Mouse (Mus musculus) hindbrain, embryonic 12.5 days (tissue): ENCODE data around the gene Mrc2. TPM values are rescaled to one million over a fixed set of nuclear protein-coding genes. Genes with fewer than 3 reads are reported as not detected.
A peak's percentile ranks its signal among the peaks of the same experiment; 100 is the strongest.

ENCODE experiments used
- ATAC-seq: fragments of 200-750 bp; cut with Nextera tagmentation; 2 replicates; pipeline ENCODE4 v1.8.0; 2017; ENCODE audit warnings: moderate TSS enrichment; ENCODE audit not compliant: low FRiP score
- H3K27ac ChIP-seq: fragments of 300-500 bp; sonication (generic); 2 replicates; pipeline ENCODE4 v1.5.1; 2016; ENCODE audit warnings: mild to moderate bottlenecking
- H3K27me3 ChIP-seq: fragments of 300-500 bp; sonication (generic); 2 replicates; pipeline ENCODE4 v1.6.1; 2016; ENCODE audit warnings: mild to moderate bottlenecking
- H3K36me3 ChIP-seq: fragments of 300-500 bp; sonication (generic); 2 replicates; pipeline ENCODE4 v1.6.1; 2016; ENCODE audit warnings: mild to moderate bottlenecking
- H3K4me1 ChIP-seq: fragments of 300-500 bp; sonication (generic); 2 replicates; pipeline ENCODE4 v1.6.1; 2016
- H3K4me2 ChIP-seq: fragments of 300-500 bp; sonication (generic); replicated peaks from 2 replicates; pipeline ENCODE4 v1.6.1; 2016; ENCODE audit warnings: mild to moderate bottlenecking
- H3K4me3 ChIP-seq: fragments of 300-500 bp; sonication (generic); 2 replicates; pipeline ENCODE4 v1.5.1; 2016; ENCODE audit warnings: mild to moderate bottlenecking
- H3K9ac ChIP-seq: fragments of 300-500 bp; sonication (generic); 2 replicates; pipeline ENCODE4 v1.6.1; 2016; ENCODE audit warnings: mild to moderate bottlenecking, moderate library complexity
- H3K9me3 ChIP-seq: fragments of 300-500 bp; sonication (generic); replicated peaks from 2 replicates; pipeline ENCODE4 v1.6.1; 2016; ENCODE audit warnings: mild to moderate bottlenecking
- WGBS: fragments of 180-500 bp; shearing (Covaris S2); methylation state at CpG from one replicate; pipeline ENCODE4 v1.1.7; 2016; 5-methylcytosine and 5-hydroxymethylcytosine counted together
- polyA plus RNA-seq: library from polyadenylated mRNA; unstranded; fragments of >200 nt; fragmentation: Nextera tagmentation; extraction: Ambion mirVana; gene quantifications from 2 replicates; pipeline ENCODE4 v1.2.1, GENCODE M21; 2016

Mrc2 gene
- polyA plus RNA-seq = 20.9 and 21.5 TPM in 2 replicates

DNA sequence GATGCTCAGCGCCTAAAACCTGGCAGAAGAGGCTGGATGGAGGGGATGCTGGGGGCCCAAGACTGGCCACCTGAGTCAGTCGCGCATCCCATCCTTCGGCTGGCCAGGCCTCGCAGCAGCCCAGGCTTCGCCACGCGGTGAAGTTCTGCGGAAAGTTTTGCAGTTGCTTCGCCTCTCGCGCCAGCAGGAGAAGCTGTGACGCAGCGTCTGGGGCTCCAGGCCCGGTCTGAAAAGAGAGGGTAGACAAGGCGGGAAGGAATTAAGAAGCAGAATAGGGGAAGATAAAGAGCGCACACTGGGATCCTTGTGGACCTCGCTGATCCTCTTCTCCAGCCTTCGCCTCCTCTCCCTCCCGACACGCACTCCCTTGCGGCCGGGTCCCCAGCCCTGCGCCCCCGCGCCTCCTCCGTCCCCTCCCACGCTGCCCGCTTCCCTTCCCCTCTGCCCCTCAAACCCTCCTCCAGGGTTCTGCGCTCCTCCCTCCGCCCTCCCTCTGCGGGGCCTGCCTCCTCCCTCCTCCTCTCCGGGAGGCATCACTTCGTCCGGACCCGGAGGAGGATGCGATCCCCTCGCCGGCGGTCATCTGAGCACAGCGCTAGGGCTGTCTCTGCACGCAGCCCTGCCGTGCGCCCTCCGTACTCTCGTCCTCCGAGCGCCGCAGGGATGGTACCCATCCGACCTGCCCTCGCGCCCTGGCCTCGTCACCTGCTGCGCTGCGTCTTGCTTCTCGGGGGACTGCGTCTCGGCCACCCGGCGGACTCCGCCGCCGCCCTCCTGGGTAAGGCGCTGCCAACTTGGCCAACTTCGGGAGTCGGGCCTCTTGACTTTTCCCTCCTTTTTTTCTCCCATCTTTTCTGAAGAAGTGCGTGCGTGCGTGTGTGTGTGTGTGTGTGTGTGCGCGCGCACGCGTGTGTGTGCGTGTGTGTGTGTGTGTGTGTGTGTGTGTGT lies at the start of gene Mrc2:
TSS of gene Mrc2 (plus strand) at position 520 of the 948 bp plus-strand sequence.
- Histone ChIP-seq H3K27ac (peak within 1 kb of the TSS; percentile 74), H3K9ac (peak within 1 kb of the TSS; percentile 49), H3K4me2 (peak within 1 kb of the TSS; percentile 96), H3K27me3 (peaks cover 7% of the 10 kb centered on the region), H3K9me3 (no peaks in the 10 kb centered on the region), H3K4me3 (peak within 1 kb of the TSS; percentile 54), H3K4me1 (peaks cover 36% of the 10 kb centered on the region), H3K36me3 (peaks cover 13% of the 10 kb centered on the region; the same call in 1 of the 2 replicates)
- peak; percentile 75 for ATAC-seq
- under 1% methylated on average over 71 of the region's 75 CpGs for WGBS

DNA sequence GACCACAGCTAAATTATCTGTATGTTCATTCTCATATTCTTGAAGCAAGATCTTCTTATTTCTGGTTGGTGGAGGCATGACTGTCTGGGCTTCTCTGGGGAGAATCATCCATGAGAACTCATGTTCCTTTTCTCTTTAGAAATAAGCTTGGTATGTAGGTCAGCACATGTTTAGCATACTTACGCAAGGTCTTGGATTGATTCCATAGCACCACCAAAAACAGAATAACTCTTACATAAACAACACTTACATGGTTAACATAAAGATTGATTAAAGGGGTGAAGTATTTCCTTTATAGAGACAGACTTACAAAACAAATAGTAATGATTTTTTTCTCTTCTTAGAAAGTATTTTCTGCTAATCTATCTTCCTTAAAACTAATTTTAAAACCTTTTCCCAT lies 46.1 kb upstream of the Mrc2 start:
- H3K9ac ChIP-seq = no peak overlapping the region
- peaks cover 60% of the 10 kb centered on the region for H3K36me3 ChIP-seq
- no peak overlapping the region for H3K4me2 ChIP-seq
- WGBS = 97% methylated on average over 1 of the region's 1 CpGs
- H3K27me3 ChIP-seq = no peaks in the 10 kb centered on the region
- no peak overlapping the region for H3K27ac ChIP-seq
- ATAC-seq = no peak
- H3K4me3 ChIP-seq = no peak overlapping the region
- H3K9me3 ChIP-seq = no peaks in the 10 kb centered on the region
- no peaks in the 10 kb centered on the region for H3K4me1 ChIP-seq

- Histone ChIP-seq H3K27me3 (no peaks in the 10 kb centered on the region), H3K36me3 (peaks cover 60% of the 10 kb centered on the region), H3K27ac (no peak overlapping the region), H3K4me1 (no peaks in the 10 kb centered on the region), H3K9me3 (no peaks in the 10 kb centered on the region), H3K4me3 (no peak overlapping the region), H3K4me2 (no peak overlapping the region), H3K9ac (no peak overlapping the region)
- 92% methylated on average over 6 of the region's 6 CpGs for WGBS
- no peak for ATAC-seq
Measured at GRCm38 (mm10) chr11:105246785-105247184, 45.7 kb upstream of the Mrc2 start.

- Histone ChIP-seq H3K4me3 (no peak overlapping the region), H3K9me3 (no peaks in the 10 kb centered on the region), H3K4me2 (no peak overlapping the region), H3K9ac (no peak overlapping the region), H3K27me3 (no peaks in the 10 kb centered on the region), H3K4me1 (no peaks in the 10 kb centered on the region), H3K36me3 (peaks cover 55% of the 10 kb centered on the region), H3K27ac (no peak overlapping the region)
- ATAC-seq = no peak
- WGBS = 97% methylated on average over 5 of the region's 5 CpGs
Measured at GRCm38 (mm10) chr11:105247321-105247720, 45.1 kb upstream of the Mrc2 start.

- WGBS = 84% methylated on average over 3 of the region's 3 CpGs
- Histone ChIP-seq H3K9me3 (no peaks in the 10 kb centered on the region), H3K27me3 (no peaks in the 10 kb centered on the region), H3K4me1 (no peaks in the 10 kb centered on the region), H3K4me3 (no peak overlapping the region), H3K27ac (no peak overlapping the region), H3K9ac (no peak overlapping the region), H3K36me3 (peaks cover 43% of the 10 kb centered on the region), H3K4me2 (no peak overlapping the region)
- no peak for ATAC-seq
Measured at GRCm38 (mm10) chr11:105259733-105260132, 32.7 kb upstream of the Mrc2 start.

GRCm38 (mm10) chr11:105261116-105261515 lies 31.3 kb upstream of the Mrc2 start:
- H3K36me3 ChIP-seq = peaks cover 31% of the 10 kb centered on the region
- no peaks in the 10 kb centered on the region for H3K9me3 ChIP-seq
- no peaks in the 10 kb centered on the region for H3K27me3 ChIP-seq
- ATAC-seq = no peak
- H3K4me2 ChIP-seq = no peak overlapping the region
- H3K9ac ChIP-seq = no peak overlapping the region
- no peaks in the 10 kb centered on the region for H3K4me1 ChIP-seq
- H3K4me3 ChIP-seq = no peak overlapping the region
- peak overlapping the region; percentile 55 for H3K27ac ChIP-seq
- 41% methylated on average over 5 of the region's 5 CpGs for WGBS

DNA sequence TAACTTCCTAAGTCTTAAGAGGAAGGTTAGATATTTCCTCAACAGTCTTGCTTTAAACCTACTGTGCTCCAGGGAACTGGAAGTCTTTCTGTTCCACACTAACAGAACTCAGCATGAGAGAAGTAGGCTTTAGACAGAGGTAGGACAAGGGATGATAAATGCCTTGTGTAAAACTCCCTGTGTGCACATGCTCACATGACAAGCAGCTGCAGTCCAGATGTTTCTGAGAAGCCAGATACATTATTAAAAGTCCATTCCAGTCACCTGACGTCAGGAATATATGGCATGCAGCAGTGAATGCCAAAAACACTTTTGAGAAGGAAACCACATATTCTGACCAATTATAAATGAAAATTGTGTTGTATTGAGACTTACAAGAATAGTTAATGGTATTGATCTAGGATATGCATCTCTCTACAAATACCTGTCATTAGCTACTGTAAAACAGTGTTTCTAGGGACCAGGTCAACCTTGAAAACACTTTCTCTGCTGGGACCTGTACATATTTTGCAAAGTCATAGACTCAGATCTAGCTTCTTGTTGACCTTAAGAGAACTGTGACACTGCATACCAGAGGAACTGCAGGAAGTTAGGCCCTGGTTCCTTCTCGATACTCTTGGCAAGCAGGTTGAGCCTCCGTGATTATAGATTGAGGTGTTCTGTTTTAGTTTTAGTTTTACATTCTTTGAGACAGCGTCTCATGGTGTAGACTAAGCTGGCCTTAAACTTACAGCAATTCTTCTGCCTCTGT lies 30.7 kb upstream of the Mrc2 start:
- no peaks in the 10 kb centered on the region for H3K4me1 ChIP-seq
- no peak overlapping the region for H3K27ac ChIP-seq
- H3K9ac ChIP-seq = no peak overlapping the region
- WGBS = 81% methylated on average over 4 of the region's 4 CpGs
- no peak overlapping the region for H3K4me2 ChIP-seq
- no peaks in the 10 kb centered on the region for H3K9me3 ChIP-seq
- peaks cover 34% of the 10 kb centered on the region for H3K36me3 ChIP-seq
- ATAC-seq = no peak
- no peak overlapping the region for H3K4me3 ChIP-seq
- no peaks in the 10 kb centered on the region for H3K27me3 ChIP-seq

GRCm38 (mm10) chr11:105264506-105264905 lies 27.9 kb upstream of the Mrc2 start:
- H3K4me2 ChIP-seq = no peak overlapping the region
- H3K4me3 ChIP-seq = no peak overlapping the region
- peaks cover 32% of the 10 kb centered on the region for H3K36me3 ChIP-seq
- H3K4me1 ChIP-seq = no peaks in the 10 kb centered on the region
- no peaks in the 10 kb centered on the region for H3K27me3 ChIP-seq
- no peak overlapping the region for H3K27ac ChIP-seq
- no peak for ATAC-seq
- H3K9ac ChIP-seq = no peak overlapping the region
- no peaks in the 10 kb centered on the region for H3K9me3 ChIP-seq

DNA sequence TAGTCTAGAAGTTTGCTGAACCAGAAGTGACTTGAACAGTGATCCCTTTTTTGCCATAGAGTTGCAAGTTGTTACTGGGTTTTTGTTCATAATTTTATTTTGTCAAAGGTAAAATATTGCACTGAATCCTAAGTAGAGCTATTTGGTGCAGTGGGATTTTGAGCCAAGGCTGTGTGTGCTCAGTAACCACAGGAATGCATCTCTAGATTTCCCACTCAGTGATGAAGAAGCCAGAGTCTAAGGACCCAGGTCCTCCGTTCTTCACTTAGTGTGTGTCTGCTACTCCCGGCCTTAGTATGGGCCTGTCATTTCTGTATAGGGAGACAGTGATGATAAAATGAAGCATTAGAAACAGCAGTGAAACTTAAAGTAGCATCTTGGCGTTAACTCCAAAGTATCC lies 27.5 kb upstream of the Mrc2 start:
- 90% methylated on average over 3 of the region's 3 CpGs for WGBS

DNA sequence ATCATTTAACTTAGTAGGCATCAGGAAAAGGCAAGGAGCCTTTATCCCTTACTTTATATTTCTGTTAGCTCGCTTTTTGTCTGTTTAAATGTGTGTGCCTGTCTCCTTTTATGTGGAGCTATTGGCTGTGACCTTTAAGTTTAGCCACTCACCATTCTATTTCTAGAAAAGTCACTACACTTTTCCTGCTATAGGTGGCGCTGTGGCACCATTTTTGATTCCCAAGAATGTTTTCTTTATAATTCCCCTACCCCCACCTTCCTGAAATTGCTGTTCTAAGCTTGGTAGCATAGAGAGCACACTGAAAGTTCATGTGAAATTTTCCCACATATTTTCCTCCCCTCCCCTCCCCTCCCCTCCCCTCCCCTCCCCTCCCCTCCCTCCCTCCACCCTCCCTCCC lies 22.3 kb upstream of the Mrc2 start:
- H3K27me3 ChIP-seq = no peaks in the 10 kb centered on the region
- WGBS = 15% methylated on average over 2 of the region's 2 CpGs
- H3K4me3 ChIP-seq = no peak overlapping the region
- H3K9me3 ChIP-seq = no peaks in the 10 kb centered on the region
- no peak overlapping the region for H3K4me2 ChIP-seq
- H3K27ac ChIP-seq = no peak overlapping the region
- H3K36me3 ChIP-seq = peaks cover 27% of the 10 kb centered on the region
- H3K9ac ChIP-seq = no peak overlapping the region
- H3K4me1 ChIP-seq = no peaks in the 10 kb centered on the region
- no peak for ATAC-seq

More for the DNA sequence above, 27.5 kb upstream of the Mrc2 start:
- Histone ChIP-seq H3K36me3 (peaks cover 32% of the 10 kb centered on the region), H3K27me3 (no peaks in the 10 kb centered on the region), H3K27ac (no peak overlapping the region), H3K4me1 (no peaks in the 10 kb centered on the region), H3K9me3 (no peaks in the 10 kb centered on the region), H3K4me2 (no peak overlapping the region), H3K4me3 (no peak overlapping the region), H3K9ac (no peak overlapping the region)
- ATAC-seq = no peak

DNA sequence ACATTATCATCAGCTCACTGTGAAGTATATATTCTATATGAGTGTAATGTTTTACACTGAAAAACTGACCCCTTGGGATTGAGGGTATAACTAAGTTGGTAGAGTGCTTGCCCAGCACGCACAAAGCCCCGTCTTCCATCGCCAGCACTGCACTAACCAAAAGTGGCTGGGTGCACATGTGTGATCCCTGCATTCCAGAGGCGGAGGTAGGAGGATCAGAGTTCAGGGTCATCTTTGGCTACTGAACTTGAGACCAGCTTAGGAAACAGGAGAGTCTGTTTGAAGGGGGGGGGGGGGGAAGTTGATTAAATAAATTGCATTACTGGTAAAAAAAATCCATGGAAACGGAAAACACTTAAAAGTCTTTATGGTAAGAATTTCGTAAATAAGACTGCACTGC lies 12.0 kb upstream of the Mrc2 start:
- Histone ChIP-seq H3K36me3 (peaks cover 71% of the 10 kb centered on the region), H3K4me3 (no peak overlapping the region), H3K27ac (no peak overlapping the region), H3K4me1 (peaks cover 2% of the 10 kb centered on the region; the same call in 1 of the 2 replicates), H3K9me3 (no peaks in the 10 kb centered on the region), H3K4me2 (no peak overlapping the region), H3K9ac (no peak overlapping the region), H3K27me3 (no peaks in the 10 kb centered on the region)
- 82% methylated on average over 6 of the region's 6 CpGs for WGBS
- ATAC-seq = no peak

DNA sequence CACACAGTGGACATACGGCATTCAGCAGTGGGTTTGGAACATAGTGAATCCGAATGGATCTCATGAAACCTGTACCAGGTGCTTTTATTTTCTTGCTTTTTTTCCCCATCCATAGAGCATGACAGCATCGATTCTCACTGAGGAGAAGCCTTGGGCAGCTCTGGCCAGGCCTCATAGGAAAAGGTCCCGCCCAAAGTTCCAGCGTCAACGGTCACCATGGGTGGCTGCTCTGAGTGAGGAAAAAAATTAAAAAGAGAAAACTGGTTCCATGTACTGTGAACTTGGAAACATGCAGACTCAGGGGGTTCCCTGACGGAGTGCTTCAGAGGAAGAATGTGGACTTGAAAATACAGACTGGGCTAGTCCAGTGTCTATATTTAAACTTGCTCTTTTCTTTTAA lies 11.2 kb upstream of the Mrc2 start:
- H3K27ac ChIP-seq = no peak overlapping the region
- H3K9me3 ChIP-seq = no peaks in the 10 kb centered on the region
- H3K9ac ChIP-seq = no peak overlapping the region
- H3K4me3 ChIP-seq = no peak overlapping the region
- peaks cover 6% of the 10 kb centered on the region; the same call in 1 of the 2 replicates for H3K4me1 ChIP-seq
- WGBS = 79% methylated on average over 7 of the region's 7 CpGs
- H3K36me3 ChIP-seq = peaks cover 71% of the 10 kb centered on the region
- no peak overlapping the region for H3K4me2 ChIP-seq
- H3K27me3 ChIP-seq = no peaks in the 10 kb centered on the region
- no peak for ATAC-seq
